In the genomic region with DNA sequence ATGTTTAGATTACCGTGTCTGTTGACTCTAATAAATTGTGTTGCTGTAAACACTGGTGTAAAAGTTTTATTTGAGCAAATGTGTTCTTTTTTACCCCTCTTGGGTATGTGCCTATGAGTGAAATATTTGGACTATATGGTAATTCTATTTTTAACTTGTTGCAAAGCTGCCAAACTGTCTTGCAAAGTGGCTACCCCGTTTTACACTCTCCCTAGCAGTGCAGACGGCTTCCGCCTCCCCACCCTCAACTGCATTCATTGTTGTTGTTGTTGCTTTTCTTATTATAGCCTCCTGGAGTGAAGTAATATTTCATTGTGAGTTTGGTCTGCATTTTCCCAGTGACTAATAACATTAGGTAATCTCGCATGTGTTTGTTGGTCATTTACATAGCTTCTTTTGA, we compare ENCODE assay signal across 14 mouse cellular contexts.
"Had no signal": no experiment of that assay in that cellular context is flagged by ENCODE, and none has a peak within 500 bp of the region (broad histone marks: within the 10 kb centered on the region; RNA-seq: fewer than 3 reads in every experiment).

No protein-coding gene starts in this region.

- H3K4me3 ChIP-seq: liver, embryonic 13.5 days; midbrain, embryonic 15.5 days; neural tube, embryonic 12.5 days had no signal

- H3K4me2 ChIP-seq: liver, embryonic 13.5 days; midbrain, embryonic 15.5 days; neural tube, embryonic 12.5 days had no signal

- H3K9ac ChIP-seq: liver, embryonic 13.5 days; liver, postnatal 0 days; midbrain, embryonic 15.5 days; neural tube, embryonic 12.5 days had no signal

- ATAC-seq: liver, postnatal 0 days; midbrain, embryonic 15.5 days had no signal

- H3K27ac ChIP-seq: liver, embryonic 13.5 days; midbrain, embryonic 15.5 days; neural tube, embryonic 12.5 days had no signal

- H3K36me3 ChIP-seq: liver, embryonic 13.5 days; midbrain, embryonic 15.5 days; neural tube, embryonic 12.5 days had no signal

- DNase-seq: kidney, adult 11 months; kidney, adult 9 months; kidney, postnatal 14 days; liver; liver, embryonic 13.5 days; liver, postnatal 0 days; lung, postnatal 36 days; retina, postnatal 1 day; right cerebral cortex, postnatal 4 days; spleen, adult 18-20 months; thymus, adult 18-20 months; thymus, postnatal 14 days had no signal

- H3K27me3 ChIP-seq: midbrain, embryonic 15.5 days had no signal

- H3K4me1 ChIP-seq: liver, embryonic 13.5 days had no signal

- H3K9me3 ChIP-seq: liver, embryonic 13.5 days; midbrain, embryonic 15.5 days; neural tube, embryonic 12.5 days had no signal
